Mouse (Mus musculus) MEL (cell line): ENCODE results near the gene Glt28d2. TPM values are rescaled to one million over a fixed set of nuclear protein-coding genes. Genes with fewer than 3 reads are reported as not detected.
A peak's percentile ranks its signal among the peaks of the same experiment; 100 is the strongest.

Experiments
- DNase-seq: peaks from one replicate; pipeline ENCODE4 v3.0.0; 2011; ENCODE audit warnings: low read depth, low spot score
- H3K27ac ChIP-seq: 2 replicates; pipeline ENCODE4 v1.5.1; 2012; ENCODE audit warnings: low read depth, mild to moderate bottlenecking, control low read depth, low read length, moderate library complexity; ENCODE audit not compliant: control insufficient read depth
- H3K27me3 ChIP-seq, 2 experiments: fragments of 150-350 bp in 1 of 2; sonication (generic) in 1 of 2; 2 replicates each; pipeline ENCODE4 v1.6.1; 2012; ENCODE audit warnings: low read length in 2 of 2, mild to moderate bottlenecking in 2 of 2, improper control_type of control experiment in 1 of 2, moderate library complexity in 1 of 2; ENCODE audit not compliant: insufficient read depth in 2 of 2, control insufficient read depth in 1 of 2
- H3K36me3 ChIP-seq, 2 experiments: 2 replicates each; pipeline ENCODE4 v1.6.1; 2012 to 2014; ENCODE audit warnings: low read length in 2 of 2, improper control_type of control experiment in 1 of 2, inconsistent platforms in 1 of 2, mild to moderate bottlenecking in 1 of 2; ENCODE audit not compliant: insufficient read depth in 2 of 2, control insufficient read depth in 1 of 2
- H3K4me1 ChIP-seq, 2 experiments: fragments of 150-350 bp in 1 of 2; sonication (generic) in 1 of 2; 2 replicates each; pipeline ENCODE4 v1.6.1; 2012; ENCODE audit warnings: low read length in 2 of 2, improper control_type of control experiment in 1 of 2, mild to moderate bottlenecking in 1 of 2; ENCODE audit not compliant: insufficient read depth in 2 of 2, control insufficient read depth in 1 of 2
- H3K4me3 ChIP-seq, 2 experiments: fragments of 150-350 bp in 1 of 2; sonication (generic) in 1 of 2; 2 replicates each; pipeline ENCODE4 v1.5.1; 2012; ENCODE audit warnings: low read depth in 2 of 2, low read length in 2 of 2, mild to moderate bottlenecking in 2 of 2, moderate library complexity in 2 of 2, control low read depth in 1 of 2, improper control_type of control experiment in 1 of 2; ENCODE audit not compliant: control insufficient read depth in 1 of 2, insufficient read depth in 1 of 2
- H3K79me2 ChIP-seq: 2 replicates; pipeline ENCODE4 v1.6.1; 2012; ENCODE audit warnings: mild to moderate bottlenecking, low read length, moderate library complexity; ENCODE audit not compliant: control insufficient read depth, poor library complexity, insufficient read depth
- H3K9ac ChIP-seq: 2 replicates; pipeline ENCODE4 v1.6.1; 2012; ENCODE audit warnings: low read depth, mild to moderate bottlenecking, control low read depth, low read length, moderate library complexity; ENCODE audit not compliant: control insufficient read depth, poor library complexity, severe bottlenecking
- H3K9me3 ChIP-seq: fragments of 150-350 bp; sonication (generic); replicated peaks from 2 replicates; pipeline ENCODE4 v1.6.1; 2012; ENCODE audit warnings: mild to moderate bottlenecking, low read length, improper control_type of control experiment, moderate library complexity; ENCODE audit not compliant: insufficient read depth
- BHLHE40 ChIP-seq: IDR thresholded peaks from 2 replicates; pipeline ENCODE4 v1.6.1; 2012; ENCODE audit warnings: low read depth, mild to moderate bottlenecking, inconsistent platforms, low read length, improper control_type of control experiment, borderline replicate concordance
- CHD2 ChIP-seq: IDR thresholded peaks from 2 replicates; pipeline ENCODE4 v1.6.1; 2011; ENCODE audit warnings: low read length, improper control_type of control experiment
- CTCF ChIP-seq, 3 experiments: IDR thresholded peaks in 2 of 3; conservative IDR thresholded peaks in 1 of 3; 2 replicates each; pipeline ENCODE4 v1.5.1; 2011 to 2012; ENCODE audit warnings: low read length in 3 of 3, low read depth in 2 of 3, mild to moderate bottlenecking in 2 of 3, improper control_type of control experiment in 1 of 3, inconsistent platforms in 1 of 3, mixed read lengths in 1 of 3, moderate library complexity in 1 of 3; ENCODE audit not compliant: control insufficient read depth in 1 of 3, insufficient read depth in 1 of 3, poor library complexity in 1 of 3, severe bottlenecking in 1 of 3
- E2F4 ChIP-seq: IDR thresholded peaks from 2 replicates; pipeline ENCODE4 v1.6.1; 2011; ENCODE audit warnings: low read depth, low read length, improper control_type of control experiment, borderline replicate concordance
- ELF1 ChIP-seq: IDR thresholded peaks from 2 replicates; pipeline ENCODE4 v1.6.1; 2014; ENCODE audit warnings: low read depth, mild to moderate bottlenecking, inconsistent platforms, low read length, improper control_type of control experiment, moderate library complexity
- EP300 ChIP-seq, 2 experiments: IDR thresholded peaks; 2 replicates each; pipeline ENCODE4 v1.6.1; 2011; ENCODE audit warnings: improper control_type of control experiment in 2 of 2, low read length in 2 of 2, low read depth in 1 of 2, mild to moderate bottlenecking in 1 of 2
- ETS1 ChIP-seq: IDR thresholded peaks from 2 replicates; pipeline ENCODE4 v1.6.1; 2012; ENCODE audit warnings: low read depth, mild to moderate bottlenecking, inconsistent platforms, low read length, improper control_type of control experiment, moderate library complexity
- GABPA ChIP-seq: IDR thresholded peaks from 2 replicates; pipeline ENCODE4 v1.6.1; 2012; ENCODE audit warnings: low read depth, mild to moderate bottlenecking, inconsistent platforms, low read length, improper control_type of control experiment, moderate library complexity
- JUND ChIP-seq: IDR thresholded peaks from 2 replicates; pipeline ENCODE4 v1.6.1; 2011; ENCODE audit warnings: low read depth, mild to moderate bottlenecking, improper control_type of control experiment, low read length
- KAT2A ChIP-seq: conservative IDR thresholded peaks from 2 replicates; pipeline ENCODE4 v1.6.1; 2012; ENCODE audit warnings: low read depth, low read length, improper control_type of control experiment, inconsistent platforms
- MAFK ChIP-seq: IDR thresholded peaks from 2 replicates; pipeline ENCODE4 v1.6.1; 2011; ENCODE audit warnings: low read depth, mild to moderate bottlenecking, low read length, improper control_type of control experiment, borderline replicate concordance
- MAX ChIP-seq: IDR thresholded peaks from 2 replicates; pipeline ENCODE4 v1.6.1; 2011; ENCODE audit warnings: low read length, improper control_type of control experiment
- MAZ ChIP-seq: IDR thresholded peaks from 2 replicates; pipeline ENCODE4 v1.6.1; 2012; ENCODE audit warnings: low read depth, mild to moderate bottlenecking, inconsistent platforms, low read length, improper control_type of control experiment
- MEF2A ChIP-seq: IDR thresholded peaks from 2 replicates; pipeline ENCODE4 v1.6.1; 2014; ENCODE audit warnings: low read depth, mild to moderate bottlenecking, inconsistent platforms, low read length, improper control_type of control experiment; ENCODE audit not compliant: poor library complexity, insufficient replicate concordance, severe bottlenecking; ENCODE audit errors: extremely low read depth
- MYB ChIP-seq: IDR thresholded peaks from 2 replicates; pipeline ENCODE4 v1.6.1; 2011; ENCODE audit warnings: mild to moderate bottlenecking, low read depth, low read length, improper control_type of control experiment
- POLR2AphosphoS2 ChIP-seq: IDR thresholded peaks from 2 replicates; pipeline ENCODE4 v1.6.1; 2011; ENCODE audit warnings: low read length, improper control_type of control experiment
- POLR2AphosphoS5 ChIP-seq: IDR thresholded peaks from 2 replicates; pipeline ENCODE4 v1.6.1; 2012; ENCODE audit warnings: low read depth, borderline replicate concordance, mild to moderate bottlenecking, inconsistent platforms, low read length, moderate library complexity, mixed read lengths
- RAD21 ChIP-seq: IDR thresholded peaks from 2 replicates; pipeline ENCODE4 v1.6.1; 2011; ENCODE audit warnings: mild to moderate bottlenecking, low read depth, low read length, improper control_type of control experiment
- SIN3A ChIP-seq: IDR thresholded peaks from 2 replicates; pipeline ENCODE4 v1.6.1; 2012; ENCODE audit warnings: low read length, improper control_type of control experiment, inconsistent platforms
- SMC3 ChIP-seq: IDR thresholded peaks from 2 replicates; pipeline ENCODE4 v1.6.1; 2011; ENCODE audit warnings: low read depth, low read length, improper control_type of control experiment
- TAL1 ChIP-seq: IDR thresholded peaks from 2 replicates; pipeline ENCODE4 v1.6.1; 2012; ENCODE audit warnings: mild to moderate bottlenecking, inconsistent platforms, low read length, moderate library complexity, mixed read lengths
- TCF12 ChIP-seq: IDR thresholded peaks from 2 replicates; pipeline ENCODE4 v1.6.1; 2014; ENCODE audit warnings: low read depth, mild to moderate bottlenecking, inconsistent platforms, low read length, improper control_type of control experiment, moderate library complexity
- USF1 ChIP-seq: IDR thresholded peaks from 2 replicates; pipeline ENCODE4 v1.6.1; 2014; ENCODE audit warnings: low read depth, mild to moderate bottlenecking, inconsistent platforms, low read length, improper control_type of control experiment, moderate library complexity
- USF2 ChIP-seq, 2 experiments: IDR thresholded peaks; 2 replicates each; pipeline ENCODE4 v1.6.1; 2011 to 2012; ENCODE audit warnings: improper control_type of control experiment in 2 of 2, low read length in 2 of 2, borderline replicate concordance in 1 of 2, inconsistent platforms in 1 of 2, low read depth in 1 of 2, mild to moderate bottlenecking in 1 of 2; ENCODE audit not compliant: insufficient read depth in 1 of 2
- ZC3H11A ChIP-seq: IDR thresholded peaks from 2 replicates; pipeline ENCODE4 v1.6.1; 2012; ENCODE audit warnings: low read depth, mild to moderate bottlenecking, inconsistent platforms, low read length, improper control_type of control experiment
- polyA plus RNA-seq, 2 experiments: library from polyadenylated mRNA; stranded (reverse) in 1 of 2; unstranded in 1 of 2; fragments of >175 nt in 1 of 2; fragments of >200 nt in 1 of 2; gene quantifications; 2 replicates each; pipeline versions ENCODE4 v1.2.1 to v1.2.4; 2012; ENCODE audit warnings: low replicate concordance in 2 of 2, low read depth in 1 of 2; ENCODE audit not compliant: insufficient read length in 2 of 2, insufficient read depth in 1 of 2, missing spikeins in 1 of 2
- total RNA-seq: library from RNA; depleted of rRNA; stranded (reverse); fragments of 300-350 nt; gene quantifications from 2 replicates; pipeline ENCODE4 v1.2.3, GENCODE M21; 2012

Glt28d2 gene
- total and polyA plus RNA-seq, 3 experiments, result not detected

DNA sequence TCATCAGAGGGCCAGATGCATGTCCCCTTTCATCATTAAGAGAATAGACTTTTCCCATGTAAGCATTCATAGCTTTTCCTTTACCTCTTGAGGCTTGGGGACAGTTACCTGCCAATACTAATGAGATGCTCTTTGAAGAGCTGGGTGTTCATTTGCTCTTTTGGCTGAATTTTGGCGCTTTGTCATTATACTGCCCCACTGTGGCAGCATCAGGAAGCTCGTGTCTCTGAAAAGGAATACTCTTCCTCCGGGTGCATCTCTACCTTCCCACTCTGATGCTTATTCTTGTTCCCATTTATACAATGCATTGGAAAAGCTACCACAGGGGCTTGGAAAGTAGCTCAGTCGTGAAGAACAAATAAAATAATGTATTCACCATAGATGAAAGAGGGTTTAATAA lies 30.3 kb upstream of the Glt28d2 start:
- Histone ChIP-seq H3K27ac (no peak overlapping the region), H3K4me1 (no peaks in the 10 kb centered on the region), H3K36me3 (no peaks in the 10 kb centered on the region), H3K9ac (no peak overlapping the region), H3K9me3 (no peaks in the 10 kb centered on the region)
- peak; percentile 30; the same call in 1 of the 2 replicates for TF ChIP-seq ZC3H11A
- peak; percentile 70 for TF ChIP-seq SMC3
- TF ChIP-seq RAD21, result peak; percentile 57
- TF ChIP-seq CTCF (IDR thresholded peaks at IDR 0.05 in 2 of 3, conservative IDR thresholded peaks at IDR 0.05 in 1 of 3; ENCODE audit: control insufficient read depth in 1 of 3, insufficient read depth in 1 of 3, low read depth in 2 of 3, low read length in 3 of 3, poor library complexity in 1 of 3, severe bottlenecking in 1 of 3), result peak; percentile 35 to 62 (median 49); a peak in 5 of 6 replicates
- TF ChIP-seq MAFK, result no peak
- no peak for TF ChIP-seq MAX
- TF ChIP-seq, all 39 proteins: peak for 4
- H3K79me2 ChIP-seq, result no peaks in the 10 kb centered on the region
- no peak overlapping the region for H3K4me3 ChIP-seq
- peak; percentile 26 for DNase-seq
- no peaks in the 10 kb centered on the region; a peak in 1 of 4 replicates for H3K27me3 ChIP-seq

DNA sequence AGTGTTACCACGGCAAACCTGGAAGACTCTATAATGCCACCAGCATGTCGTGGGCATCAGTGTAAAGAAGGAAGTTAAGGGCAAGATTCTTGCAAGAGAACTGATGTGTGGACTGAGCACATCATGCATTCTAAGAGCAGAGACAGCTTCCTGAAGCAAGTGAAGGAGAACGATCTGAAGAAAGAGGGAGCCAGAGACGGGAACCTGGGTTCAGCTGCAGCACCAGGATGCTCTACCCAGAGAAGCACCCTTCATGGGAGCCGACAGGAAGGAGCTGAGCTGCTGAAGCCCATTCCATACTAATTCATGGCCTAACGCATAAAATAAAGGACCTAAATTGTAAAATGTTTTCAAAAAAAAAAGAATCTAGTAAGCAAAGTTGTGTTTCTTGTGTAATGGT lies 27.5 kb upstream of the Glt28d2 start:
- Histone ChIP-seq H3K4me1 (no peaks in the 10 kb centered on the region), H3K27me3 (no peaks in the 10 kb centered on the region; a peak in 2 of 4 replicates), H3K79me2 (no peaks in the 10 kb centered on the region), H3K9ac (no peak overlapping the region), H3K4me3 (no peak overlapping the region)
- DNase-seq, result no peak
- TF ChIP-seq ETS1 (no peak), KAT2A (no peak), MEF2A (no peak), JUND (no peak), POLR2AphosphoS2 (no peak), USF1 (no peak), RAD21 (no peak), EP300 (IDR thresholded peaks at IDR 0.05; ENCODE audit: low read depth in 1 of 2, low read length in 2 of 2) (no peak)
- TF ChIP-seq, all 39 proteins: peak for 0
- Histone ChIP-seq H3K36me3 (no peaks in the 10 kb centered on the region), H3K27ac (no peak overlapping the region), H3K9me3 (no peaks in the 10 kb centered on the region)

- H3K9ac ChIP-seq, result no peak overlapping the region
- TF ChIP-seq GABPA (no peak), USF1 (no peak), RAD21 (no peak), TCF12 (no peak), SMC3 (no peak), E2F4 (no peak), SIN3A (no peak), CHD2 (no peak), BHLHE40 (no peak), POLR2AphosphoS5 (no peak), ELF1 (no peak), MAZ (no peak), TAL1 (no peak), MYB (no peak), USF2 (IDR thresholded peaks at IDR 0.05; ENCODE audit: borderline replicate concordance in 1 of 2, insufficient read depth in 1 of 2, low read depth in 1 of 2, low read length in 2 of 2) (no peak)
- H3K79me2 ChIP-seq, result no peaks in the 10 kb centered on the region
- H3K27ac ChIP-seq, result no peak overlapping the region
- no peak overlapping the region for H3K4me3 ChIP-seq
- no peaks in the 10 kb centered on the region for H3K36me3 ChIP-seq
- no peaks in the 10 kb centered on the region for H3K4me1 ChIP-seq
- H3K27me3 ChIP-seq, result no peaks in the 10 kb centered on the region; a peak in 1 of 4 replicates
- DNase-seq, result no peak
- H3K9me3 ChIP-seq, result no peaks in the 10 kb centered on the region
These were observed 19.8 kb upstream of the Glt28d2 start for GRCm38 (mm10) chr3:85907136-85907535.
